Mouse (Mus musculus) spleen, postnatal 4 days (tissue): ENCODE results near the gene Atp2a2.
"Not testable (repeated sequence)": the region's sequence is repeated elsewhere in the genome, so short reads cannot be mapped to it uniquely, and the experiment has no call there.

ENCODE experiments used
- DNase-seq, 2 experiments: peaks; one replicate each; pipeline ENCODE4 v3.0.0; 2022; ENCODE audit warnings: low spot score in 2 of 2

The Atp2a2 gene

DNA sequence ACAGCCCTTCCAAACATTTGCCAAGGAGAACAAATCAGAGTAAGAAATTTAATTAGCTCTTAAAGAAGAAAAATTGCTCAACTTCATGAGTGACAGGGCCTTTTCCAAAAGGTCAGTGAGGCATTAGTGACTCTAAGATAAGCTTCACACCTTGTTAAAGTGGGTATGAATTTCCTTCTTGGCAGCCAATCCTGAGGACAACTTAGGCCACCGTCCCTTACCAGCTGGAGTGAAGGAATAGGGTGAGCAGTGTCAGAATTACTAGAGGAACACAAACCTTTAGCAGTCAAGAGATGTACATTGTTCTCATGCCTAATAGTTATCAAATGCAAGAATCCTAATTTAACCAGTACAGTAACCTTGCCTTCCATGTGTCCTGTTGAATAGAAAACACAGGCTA is 7.6 kb downstream of the Atp2a2 start:
- DNase-seq, result no peak

- DNase-seq, result no peak
These were observed 9.0 kb downstream of the Atp2a2 start for GRCm38 (mm10) chr5:122493035-122493434.

DNA sequence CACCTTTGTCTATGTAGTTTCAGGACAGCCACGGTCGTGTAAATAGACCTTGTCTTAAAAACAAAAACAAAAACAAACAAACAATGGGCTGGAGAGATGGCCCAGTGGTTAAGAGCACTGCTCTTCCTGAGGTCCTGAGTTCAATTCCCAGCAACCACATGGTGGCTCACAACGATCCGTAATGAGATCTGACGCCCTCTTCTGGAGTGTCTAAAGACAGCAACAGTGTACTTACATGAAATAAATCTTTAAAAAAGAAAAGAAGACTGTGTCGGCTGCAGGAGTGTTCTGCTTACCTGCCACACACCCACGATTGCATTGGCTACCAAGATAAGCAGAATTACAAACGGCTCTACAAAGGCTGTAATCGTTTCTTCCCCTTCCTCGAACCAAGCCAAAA is 10.6 kb downstream of the Atp2a2 start:
- DNase-seq, result no peak

DNA sequence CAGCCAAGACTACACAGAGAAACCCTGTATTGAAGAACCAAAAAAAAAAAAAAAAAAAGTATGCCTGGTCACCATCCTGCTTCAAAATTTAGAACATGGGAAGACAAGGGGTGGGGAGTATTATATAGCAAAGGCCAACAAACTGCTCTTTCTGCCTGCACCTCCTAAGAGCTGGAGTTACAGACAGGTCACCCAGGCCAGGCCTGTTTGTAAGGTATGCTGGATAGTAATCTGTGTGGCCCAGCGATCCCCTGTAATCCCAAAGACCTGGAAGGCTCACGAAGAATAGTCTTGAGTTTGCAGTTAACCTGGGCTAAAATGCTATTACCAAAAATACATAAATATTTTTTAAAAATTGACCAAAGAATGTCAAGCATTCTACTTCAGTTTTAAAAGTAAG is 11.9 kb downstream of the Atp2a2 start:
- no peak for DNase-seq

DNA sequence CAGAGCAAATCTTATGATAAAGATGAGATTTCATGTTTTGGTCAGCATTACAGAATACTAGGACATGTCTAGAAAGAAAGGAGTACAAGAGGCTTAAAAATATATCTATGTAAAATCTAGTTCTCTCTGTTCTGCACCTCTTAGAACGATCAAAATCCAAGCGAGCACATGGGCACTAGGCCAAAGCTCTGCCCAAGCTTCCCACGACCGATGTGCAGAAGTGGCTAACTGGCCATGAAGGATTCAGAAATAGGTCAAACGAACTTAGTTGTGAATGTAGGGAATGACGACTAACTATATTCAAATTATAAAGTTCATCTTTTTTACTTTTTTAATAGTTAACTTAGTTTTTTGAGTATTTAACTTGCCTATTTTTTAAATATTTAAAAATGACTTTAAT is 14.2 kb downstream of the Atp2a2 start:
- no peak for DNase-seq

DNA sequence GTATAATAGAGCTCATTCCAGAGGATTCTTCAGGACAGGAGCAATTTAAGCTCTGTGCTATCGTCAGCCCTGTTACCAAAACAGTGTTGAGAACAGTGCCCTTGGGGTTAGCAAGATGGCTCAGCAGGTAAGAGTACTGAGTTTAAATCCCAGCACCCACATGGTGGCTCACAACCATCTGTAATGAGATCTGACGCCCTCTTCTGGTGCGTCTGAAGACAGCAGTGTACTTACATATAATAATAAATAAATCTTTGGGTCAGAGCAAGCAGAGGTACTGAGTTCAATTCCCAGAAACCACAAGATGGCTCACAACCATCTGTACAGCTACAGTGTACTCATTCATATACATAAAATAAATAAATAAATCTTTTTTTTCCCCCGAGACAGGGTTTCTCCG is 15.8 kb downstream of the Atp2a2 start:
- DNase-seq, result not testable (repeated sequence)

- no peak for DNase-seq
These were observed 19.2 kb downstream of the Atp2a2 start for GRCm38 (mm10) chr5:122482733-122483391.

GRCm38 (mm10) chr5:122481844-122482243 is 20.2 kb downstream of the Atp2a2 start:
- DNase-seq, result no peak

DNA sequence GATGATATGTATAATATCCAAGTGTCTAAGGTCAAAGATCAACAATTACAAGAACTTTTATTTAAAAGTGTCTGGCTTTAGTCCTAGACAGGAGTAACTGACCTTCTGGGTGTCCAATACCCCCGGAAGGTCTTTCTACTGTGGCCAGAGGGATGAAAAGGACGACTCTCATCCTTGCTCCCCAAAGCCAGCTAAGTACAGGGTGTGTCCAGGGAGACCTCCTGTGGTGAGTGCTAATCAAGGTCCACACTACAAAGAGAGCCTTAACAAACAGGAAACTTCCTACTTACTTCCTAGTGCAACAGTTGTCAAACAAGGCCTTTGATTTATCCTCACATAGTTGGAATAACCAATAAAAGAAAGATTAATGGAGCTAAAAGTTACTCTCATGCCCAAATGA is 22.9 kb downstream of the Atp2a2 start:
- DNase-seq, result no peak

- DNase-seq, result no peak
These were observed 24.5 kb downstream of the Atp2a2 start for GRCm38 (mm10) chr5:122477492-122477891.

- DNase-seq, result no peak
These were observed 25.9 kb downstream of the Atp2a2 start for GRCm38 (mm10) chr5:122476078-122476477.

DNA sequence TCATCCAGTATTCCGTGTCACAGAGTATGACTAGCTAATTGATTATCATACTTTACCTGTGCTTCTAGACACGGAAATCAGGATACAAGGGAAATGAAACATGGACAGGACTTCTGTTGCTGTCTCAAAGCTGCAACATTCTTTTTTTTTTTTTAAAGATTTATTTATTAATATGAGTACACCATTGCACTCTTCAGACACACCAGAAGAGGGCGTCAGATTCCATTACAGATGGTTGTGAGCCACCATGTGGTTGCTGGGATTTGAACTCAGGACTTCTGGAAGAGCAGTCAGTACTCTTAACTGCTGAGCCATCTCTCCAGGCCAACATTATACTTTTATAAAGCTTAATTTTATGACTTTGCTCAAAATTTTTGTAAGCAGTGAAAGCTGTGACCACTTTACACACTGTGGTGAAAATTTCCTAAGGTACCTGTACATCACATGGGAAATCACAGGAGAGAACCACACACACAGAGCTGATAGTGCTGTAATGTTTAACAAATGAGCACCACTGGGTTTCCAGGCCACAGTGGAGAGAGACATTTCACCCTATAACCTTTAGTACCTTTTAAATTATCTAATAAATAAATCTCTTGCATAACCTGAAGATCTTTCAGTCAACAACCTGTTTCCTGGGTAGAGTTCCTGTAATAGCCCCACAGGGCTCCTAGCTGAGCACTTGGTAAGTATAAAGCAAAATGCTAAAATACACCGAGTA is 27.2 kb downstream of the Atp2a2 start:
- DNase-seq, result no peak

GRCm38 (mm10) chr5:122471658-122472057 is 30.4 kb downstream of the Atp2a2 start:
- DNase-seq, result no peak

DNA sequence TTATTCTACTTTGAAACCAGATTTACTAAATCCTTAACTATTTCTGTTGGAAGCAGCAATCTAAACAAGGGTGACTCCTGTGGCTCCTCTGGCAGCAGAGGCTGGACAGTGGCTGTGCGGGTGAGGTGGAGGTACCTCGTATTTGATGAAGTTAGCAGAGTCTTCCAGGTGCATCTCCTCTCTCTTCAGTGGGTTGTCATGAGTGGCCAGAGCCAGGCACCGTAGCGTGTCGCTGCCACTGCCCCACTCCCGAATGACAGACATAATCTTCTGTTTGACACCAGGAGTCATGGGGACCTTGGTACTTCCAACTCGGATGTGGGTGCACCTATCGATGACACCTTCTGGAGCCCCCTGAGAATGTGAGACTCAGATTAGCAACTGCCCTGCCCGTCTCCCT is 40.6 kb downstream of the Atp2a2 start:
- DNase-seq, result no peak

- DNase-seq, result no peak
These were observed 41.4 kb downstream of the Atp2a2 start for GRCm38 (mm10) chr5:122460656-122461055.

GRCm38 (mm10) chr5:122459335-122459734 is 42.7 kb downstream of the Atp2a2 start:
- no peak for DNase-seq

- DNase-seq, result no peak
These were observed 44.0 kb downstream of the Atp2a2 start for GRCm38 (mm10) chr5:122458066-122458465.

- DNase-seq, result not testable (repeated sequence)
These were observed 45.0 kb downstream of the Atp2a2 start for GRCm38 (mm10) chr5:122457054-122457453.

DNA sequence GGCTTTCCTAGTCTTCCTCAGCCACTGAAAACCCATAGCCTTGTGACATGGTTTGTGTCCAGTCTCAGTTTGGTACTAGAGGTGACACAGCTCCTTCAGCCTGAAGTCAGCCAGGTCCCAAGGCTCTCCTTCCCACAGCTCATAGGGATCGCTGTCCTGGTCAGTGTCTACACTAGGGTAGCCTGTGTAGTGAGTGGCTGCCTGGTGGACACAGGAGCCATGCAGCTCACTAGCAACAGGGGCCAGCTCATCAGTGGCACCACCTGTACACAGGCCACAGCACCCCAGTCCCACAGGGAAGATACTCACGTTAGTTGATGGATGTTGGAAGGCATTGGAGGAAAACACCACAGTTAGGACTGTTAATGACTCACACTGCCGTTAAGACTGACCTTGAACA is 46.4 kb downstream of the Atp2a2 start:
- no peak for DNase-seq

DNA sequence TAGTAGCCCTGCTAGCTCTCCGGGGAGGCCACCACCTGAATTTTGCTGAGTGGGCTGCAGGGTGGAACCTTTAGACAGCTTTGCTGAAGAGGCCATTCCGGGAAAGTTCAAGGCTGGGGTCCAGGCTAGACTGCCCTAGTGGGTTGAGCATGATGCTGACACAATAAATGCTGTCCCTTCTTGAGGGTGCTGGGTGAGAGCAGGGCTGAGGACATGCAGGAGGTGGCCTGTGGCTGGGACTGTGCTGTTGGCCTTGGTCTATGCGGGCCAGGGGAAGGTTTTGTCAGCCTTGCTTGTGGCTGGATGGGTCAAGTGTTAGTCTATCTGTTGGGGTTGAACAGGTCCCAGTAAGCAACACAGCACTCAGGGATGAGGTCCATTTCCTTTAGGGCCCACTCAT is 47.1 kb downstream of the Atp2a2 start:
- DNase-seq, result no peak

- no peak for DNase-seq
These were observed 47.6 kb downstream of the Atp2a2 start for GRCm38 (mm10) chr5:122454442-122454841.

- DNase-seq, result no peak
These were observed 48.8 kb downstream of the Atp2a2 start for GRCm38 (mm10) chr5:122453188-122453587.

DNA sequence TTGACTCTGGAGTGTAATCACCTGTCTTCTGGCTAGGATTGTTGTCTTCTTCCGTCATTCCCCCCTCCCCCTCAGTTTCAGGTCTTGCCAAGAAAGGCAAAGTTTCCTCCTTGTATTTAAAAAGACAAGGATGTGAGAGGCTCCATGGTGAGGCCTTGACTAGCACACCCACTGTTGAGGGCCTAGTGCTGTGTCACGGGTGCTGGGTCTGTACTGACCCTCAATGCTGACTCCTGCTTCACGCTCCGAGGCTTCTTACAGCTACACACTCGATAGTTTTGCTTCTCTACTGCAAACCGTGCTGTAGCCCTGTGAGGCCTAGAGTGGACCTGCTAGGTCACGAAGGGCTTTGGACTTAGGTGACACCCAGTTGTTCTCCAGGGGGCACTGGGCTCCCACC is 49.8 kb downstream of the Atp2a2 start:
- DNase-seq, result no peak

DNA sequence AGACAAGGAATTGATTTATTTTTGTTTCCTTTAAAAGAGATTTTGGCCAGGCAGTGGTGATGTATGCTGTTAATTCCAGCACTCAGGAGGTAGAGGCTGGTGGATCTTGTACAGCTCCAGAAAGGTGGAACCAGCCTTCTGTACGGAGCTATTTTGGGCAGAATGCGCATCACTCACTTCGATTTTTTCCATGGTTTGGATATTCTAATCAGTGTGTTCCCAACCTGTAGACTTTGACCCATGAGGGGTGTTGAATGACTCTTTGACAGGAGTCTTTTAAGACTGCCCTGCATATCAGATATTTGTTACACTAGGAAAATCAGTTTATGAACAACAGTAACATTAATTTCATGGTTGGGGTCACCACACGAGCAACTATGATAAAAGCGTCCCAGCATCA is 50.7 kb downstream of the Atp2a2 start:
- no peak for DNase-seq
